Comparison of ENCODE assay signal across 9 mouse cellular contexts in genomic region chr10:13018510-13018909, GRCm38 (mm10). TPM values are rescaled to one million over a fixed set of nuclear protein-coding genes. Genes with fewer than 3 reads are reported as not detected.
DNase-seq lines count a peak whose midpoint lies in the region; ATAC-seq and TF ChIP-seq lines count a peak whose summit lies in the region.
"Had no signal": no experiment of that assay in that cellular context is flagged by ENCODE, and none has a peak within 500 bp of the region (broad histone marks: within the 10 kb centered on the region; RNA-seq: fewer than 3 reads in every experiment).

No protein-coding gene starts in this region.

- intact Hi-C loops in left cerebral cortex, adult 2 months (cut with DNase I): loop anchor here (1.0 to 10.0 kb wide), 3 partner anchors 411 to 1376 kb away; no protein-coding TSS in a partner anchor

- H3K4me1 ChIP-seq in forebrain, embryonic 15.5 days: no peaks in the 10 kb centered on the region

- H3K27me3 ChIP-seq in forebrain, embryonic 15.5 days: no peaks in the 10 kb centered on the region
- H3K27me3 ChIP-seq: liver, embryonic 13.5 days had no signal

- H3K9ac ChIP-seq in forebrain, embryonic 15.5 days (replicated peaks): no peak overlapping the region
- H3K9ac ChIP-seq: liver, embryonic 13.5 days had no signal

- DNase-seq in CD4-positive, CD25-positive, alpha-beta regulatory T cell, adult 2 months (ENCODE audit: low read depth, low spot score): peak; percentile 66
- peak in 1 of 2 experiments; percentile 22 for DNase-seq in left cerebral cortex, adult 2 months (ENCODE audit: extremely low spot score in 1 of 2, low spot score in 2 of 2)
- no peak for DNase-seq in left cerebral cortex, adult 9 months (ENCODE audit: low spot score in 2 of 2)
- DNase-seq in Muller cell, postnatal 12 days (ENCODE audit: inconsistent ontology term): peak; percentile 17
- peak; percentile 35 for DNase-seq in mesoderm, embryonic 11.5 days (ENCODE audit: low read depth, low spot score)
- DNase-seq in urinary bladder, adult 18-20 months (ENCODE audit: low spot score in 2 of 2): no peak
- DNase-seq: liver, embryonic 13.5 days had no signal

- peak; percentile 71 for TF ChIP-seq CTCF in left cerebral cortex, adult 2 months (IDR thresholded peaks at IDR 0.05)

- no peak for ATAC-seq in CD4-positive, CD25-positive, alpha-beta regulatory T cell, adult 4 months
- peak; percentile 29; the same call in 1 of the 2 replicates for ATAC-seq in forebrain, embryonic 15.5 days (replicated peaks)

- H3K4me3 ChIP-seq in left cerebral cortex, adult 2 months: no peak overlapping the region
- no peak overlapping the region for H3K4me3 ChIP-seq in forebrain, embryonic 15.5 days
- H3K4me3 ChIP-seq: liver, embryonic 13.5 days had no signal

- no peak overlapping the region for H3K4me2 ChIP-seq in forebrain, embryonic 15.5 days (replicated peaks)
- H3K4me2 ChIP-seq: liver, embryonic 13.5 days had no signal

- WGBS in forebrain, embryonic 15.5 days: 66% methylated on average over 7 of the region's 7 CpGs

- no peak overlapping the region for H3K27ac ChIP-seq in left cerebral cortex, adult 2 months
- no peak overlapping the region for H3K27ac ChIP-seq in forebrain, embryonic 15.5 days (replicated peaks)
- H3K27ac ChIP-seq: liver, embryonic 13.5 days had no signal

- H3K9me3 ChIP-seq in forebrain, embryonic 15.5 days: no peaks in the 10 kb centered on the region
- H3K9me3 ChIP-seq: liver, embryonic 13.5 days had no signal

- no peaks in the 10 kb centered on the region for H3K36me3 ChIP-seq in forebrain, embryonic 15.5 days
- H3K36me3 ChIP-seq: liver, embryonic 13.5 days had no signal

RNA-seq across cellular contexts. Expression of gene Sf3b5, which starts 13.4 kb away (rescaled TPM):
- 10 to 100 TPM; 35.2 to 36.0 TPM for polyA plus RNA-seq in CD4-positive, CD25-positive, alpha-beta regulatory T cell, adult 4 months (2017; shearing (Covaris generic))
- total RNA-seq in left cerebral cortex, adult 2 months (2021): 1 to 10 TPM; 7.8 to 7.9 TPM
- 26.9 and 28.0 TPM in 2 replicates for polyA plus RNA-seq in forebrain, embryonic 15.5 days (2015; fragmentation: Nextera tagmentation; extraction: Ambion mirVana)

RNA-seq across cellular contexts. Expression of gene Plagl1, which starts 41.8 kb away (rescaled TPM):
- polyA plus RNA-seq in CD4-positive, CD25-positive, alpha-beta regulatory T cell, adult 4 months (2017; shearing (Covaris generic)): 1 to 10 TPM; 2.4 to 2.7 TPM
- 10 to 100 TPM; 17.5 to 23.7 TPM for total RNA-seq in left cerebral cortex, adult 2 months (2021)
- polyA plus RNA-seq in forebrain, embryonic 15.5 days (2015; fragmentation: Nextera tagmentation; extraction: Ambion mirVana): 37.0 and 41.0 TPM in 2 replicates

RNA-seq across cellular contexts. Expression of gene Stx11, which starts 54.4 kb away (rescaled TPM):
- 10 to 100 TPM; 16.2 to 17.5 TPM for polyA plus RNA-seq in CD4-positive, CD25-positive, alpha-beta regulatory T cell, adult 4 months (2017; shearing (Covaris generic))
- total RNA-seq in left cerebral cortex, adult 2 months (2021): under 1 TPM; 0.07 to 0.23 TPM
- 0.69 and 0.91 TPM in 2 replicates for polyA plus RNA-seq in forebrain, embryonic 15.5 days (2015; fragmentation: Nextera tagmentation; extraction: Ambion mirVana)

Comparison
In these comparisons a context has a peak if more than half of its experiments do, and no peak if none do; other contexts are left out.
1. DNase-seq: peak in CD4-positive, CD25-positive, alpha-beta regulatory T cell, adult 2 months (single experiment), Muller cell, postnatal 12 days (single experiment) and mesoderm, embryonic 11.5 days (single experiment); none in left cerebral cortex, adult 9 months (0 of 2) and urinary bladder, adult 18-20 months (0 of 2).
2. RNA of gene Plagl1, which starts 41.8 kb away (polyA plus RNA-seq): 37.0 to 41.0 TPM in forebrain, embryonic 15.5 days; 2.4 to 2.7 TPM in CD4-positive, CD25-positive, alpha-beta regulatory T cell, adult 4 months; every median in the first group is over 10 times any median in the second.